Mouse (Mus musculus) embryo, embryonic 10 days (tissue): Measurements from ENCODE around the gene Nfat5.

ENCODE experiments used
- DNase-seq: peaks from one replicate; pipeline ENCODE4 v3.0.0-alpha.2; 2015; ENCODE audit warnings: low spot score

Nfat5 gene

GRCm38 (mm10) chr8:107292928-107293601 lies at the start of gene Nfat5:
TSS of gene Nfat5 (plus strand) at chr8:107293470.
- DNase-seq = peak; percentile 90

GRCm38 (mm10) chr8:107244218-107244617 lies 49.1 kb upstream of the Nfat5 start:
- no peak for DNase-seq

- no peak for DNase-seq
Measured at GRCm38 (mm10) chr8:107248456-107248855, 44.8 kb upstream of the Nfat5 start.

DNA sequence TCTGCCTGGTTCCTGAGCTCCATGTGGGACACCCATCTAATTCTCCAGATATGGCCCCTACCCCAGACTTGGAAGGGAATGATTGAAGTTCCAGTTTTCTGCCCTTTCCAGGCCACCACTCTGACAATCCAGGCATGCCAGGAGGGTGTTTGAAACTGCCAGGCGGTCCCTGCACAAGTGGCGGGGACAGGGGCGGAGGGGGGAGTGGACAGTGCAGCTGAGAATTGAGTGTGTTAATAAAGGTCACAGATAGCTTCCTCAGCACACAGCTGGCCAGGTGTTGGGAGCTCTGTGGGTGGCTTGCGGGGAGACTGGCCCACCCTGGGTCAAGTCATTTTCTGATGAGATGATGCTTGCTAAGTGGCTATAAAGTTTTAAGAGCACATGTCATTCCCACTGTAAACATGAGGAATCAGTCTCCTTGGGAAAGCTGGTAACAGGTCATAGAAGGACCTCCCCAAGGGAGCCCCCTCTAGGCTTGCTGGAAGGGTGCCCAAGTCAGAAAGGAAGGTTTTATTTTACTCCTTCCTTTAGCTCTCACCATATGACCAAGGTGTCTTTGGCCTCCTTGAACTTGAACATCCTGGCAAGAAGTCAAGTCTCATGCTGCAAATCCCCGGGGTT lies 41.7 kb upstream of the Nfat5 start:
- no peak for DNase-seq

DNA sequence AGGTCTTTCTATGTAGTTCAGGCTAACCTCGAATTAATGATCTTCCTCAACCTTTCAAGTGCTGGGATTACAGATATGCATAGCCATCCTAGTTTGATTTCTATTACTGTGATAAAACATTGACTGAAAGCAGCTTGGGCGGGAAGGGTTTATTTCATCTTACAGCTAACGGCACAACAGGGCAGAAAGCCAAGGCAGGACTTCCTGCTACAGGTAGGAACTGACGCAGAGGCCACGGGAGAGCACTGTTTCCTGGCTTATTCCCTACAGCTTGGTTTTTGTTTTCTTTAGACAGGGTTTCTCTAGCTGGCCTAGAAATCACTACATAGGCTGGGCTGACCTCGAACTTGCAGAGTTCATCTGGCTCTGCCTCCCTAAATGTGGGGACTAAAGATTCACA lies 40.1 kb upstream of the Nfat5 start:
- no peak for DNase-seq

DNA sequence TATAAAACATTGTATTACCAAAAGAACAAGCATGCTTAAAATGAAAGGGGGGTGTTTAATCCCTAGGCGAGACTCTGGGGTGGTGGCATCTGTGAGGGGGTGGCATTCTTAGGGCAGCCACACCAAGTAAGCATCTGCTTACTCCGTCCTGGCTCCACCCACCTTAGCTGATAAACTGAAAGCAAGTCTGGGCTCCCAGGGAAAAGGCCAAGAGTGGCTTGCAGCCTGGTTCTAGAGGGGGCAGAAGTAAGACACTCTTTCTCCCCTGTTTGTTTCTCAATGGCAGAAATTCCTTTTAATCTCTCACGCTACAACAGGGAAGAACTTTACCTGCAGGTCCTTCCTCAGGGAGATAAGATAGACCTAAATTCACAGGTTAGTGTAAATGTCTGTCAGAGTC lies 38.9 kb upstream of the Nfat5 start:
- no peak for DNase-seq

- DNase-seq = no peak
Measured at GRCm38 (mm10) chr8:107254951-107255457, 38.3 kb upstream of the Nfat5 start.

DNA sequence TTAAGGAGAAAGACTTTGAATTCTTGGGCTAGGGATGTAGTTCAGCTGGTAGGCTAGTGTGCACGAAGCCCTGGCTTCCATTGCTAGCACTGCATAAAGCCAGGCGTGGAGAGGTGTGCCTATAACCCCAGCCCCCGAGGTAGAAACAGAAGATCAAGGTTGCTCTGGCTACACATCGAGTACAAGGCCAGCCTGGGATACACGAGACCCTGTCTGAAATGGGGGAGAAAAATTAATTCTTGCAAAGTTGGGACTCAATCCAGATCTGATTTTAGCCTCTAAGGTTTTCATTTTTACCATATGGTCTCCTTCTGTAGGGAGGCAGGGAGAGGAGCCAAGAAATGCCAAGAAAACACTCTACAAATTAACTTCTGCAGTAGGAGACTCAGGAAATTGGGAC lies 36.0 kb upstream of the Nfat5 start:
- no peak for DNase-seq

DNA sequence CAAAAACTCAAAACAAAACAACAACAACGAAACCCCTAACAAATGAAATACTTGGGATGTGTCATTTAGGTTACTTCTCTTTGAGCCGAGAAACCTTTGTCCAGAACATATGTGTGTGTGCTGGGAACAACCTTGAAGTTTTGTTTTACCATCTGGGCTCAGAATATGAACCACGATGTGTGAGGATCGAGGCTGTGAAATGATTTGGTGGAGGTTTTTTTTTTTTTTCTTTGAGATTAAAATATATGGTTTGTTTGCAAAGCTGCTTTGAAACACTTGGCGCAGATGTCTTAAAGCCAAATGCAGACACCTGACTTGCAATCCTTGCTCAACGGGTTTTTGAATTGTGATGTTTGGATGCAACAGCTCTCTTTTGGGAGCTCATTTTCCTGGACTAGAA lies 33.1 kb upstream of the Nfat5 start:
- DNase-seq = no peak

- DNase-seq = no peak
Measured at GRCm38 (mm10) chr8:107261172-107261571, 32.1 kb upstream of the Nfat5 start.

DNA sequence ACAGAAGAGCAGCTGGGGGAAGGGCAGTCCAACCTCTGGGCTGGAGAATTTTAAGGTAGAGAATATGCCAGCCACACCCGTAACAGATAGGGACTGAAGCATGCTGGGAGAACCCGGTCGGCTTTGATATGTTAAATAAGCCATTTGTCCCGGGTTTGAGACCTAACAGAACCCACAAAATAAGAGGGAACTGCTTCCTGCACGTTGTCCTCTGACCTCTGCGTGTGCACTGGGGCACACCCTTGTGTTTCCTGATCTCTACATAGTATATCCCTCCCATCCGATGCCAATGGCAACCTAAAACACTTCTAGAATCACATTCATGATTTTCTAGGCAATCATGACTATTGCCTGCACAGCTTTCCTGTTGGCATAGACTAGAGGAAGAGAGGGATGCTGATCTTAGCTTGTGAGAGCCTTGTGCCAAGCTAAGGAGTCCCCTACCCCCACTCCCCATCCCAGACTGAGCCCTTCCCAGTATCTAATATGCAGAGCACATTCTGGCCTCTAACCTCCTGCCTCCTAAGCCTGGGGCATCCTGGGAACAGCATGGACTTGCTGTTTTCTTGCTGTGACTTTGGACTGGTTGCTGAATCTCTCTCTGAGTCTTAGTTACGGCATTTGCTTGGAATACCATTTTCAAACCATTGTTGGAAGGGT lies 31.1 kb upstream of the Nfat5 start:
- DNase-seq = no peak

- peak; percentile 63 for DNase-seq
Measured at GRCm38 (mm10) chr8:107265811-107266210, 27.5 kb upstream of the Nfat5 start.

DNA sequence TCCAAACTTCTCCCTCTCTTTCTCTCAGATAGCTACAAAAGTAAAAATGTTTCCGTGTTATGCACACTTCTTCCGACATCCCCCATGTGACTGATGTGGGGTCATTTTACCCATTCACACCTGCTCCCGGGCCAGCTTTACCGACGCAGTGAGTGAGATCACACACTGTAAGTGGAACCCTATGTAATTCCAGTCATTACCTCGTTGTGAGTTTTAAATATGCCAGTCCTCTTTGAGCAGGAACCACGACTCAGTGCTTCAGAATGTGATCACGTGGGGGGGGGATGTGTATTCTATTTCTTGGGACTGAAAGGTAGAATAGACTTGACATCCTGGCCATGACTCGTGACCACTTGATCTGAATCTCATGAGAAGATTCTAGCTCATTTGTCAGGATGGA lies 24.8 kb upstream of the Nfat5 start:
- DNase-seq = no peak

DNA sequence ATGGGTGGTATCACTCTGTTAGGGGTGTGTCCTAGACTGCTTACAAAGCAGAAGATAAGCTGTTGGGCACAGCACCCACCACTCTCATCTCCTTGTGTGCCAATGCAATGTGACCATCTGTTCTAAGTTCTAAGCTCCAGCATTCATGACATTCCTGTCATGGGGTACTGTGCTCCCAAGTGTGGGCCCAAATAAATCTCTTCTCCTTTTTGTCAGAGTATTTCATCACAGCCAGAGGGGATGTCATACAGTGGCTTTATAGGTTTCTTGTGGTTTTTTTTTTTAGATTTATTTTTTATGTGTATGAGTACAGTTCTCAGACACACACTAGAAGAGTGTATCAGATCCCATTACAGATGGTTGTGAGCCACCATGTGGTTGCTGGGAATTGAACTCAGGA lies 24.1 kb upstream of the Nfat5 start:
- no peak for DNase-seq

DNA sequence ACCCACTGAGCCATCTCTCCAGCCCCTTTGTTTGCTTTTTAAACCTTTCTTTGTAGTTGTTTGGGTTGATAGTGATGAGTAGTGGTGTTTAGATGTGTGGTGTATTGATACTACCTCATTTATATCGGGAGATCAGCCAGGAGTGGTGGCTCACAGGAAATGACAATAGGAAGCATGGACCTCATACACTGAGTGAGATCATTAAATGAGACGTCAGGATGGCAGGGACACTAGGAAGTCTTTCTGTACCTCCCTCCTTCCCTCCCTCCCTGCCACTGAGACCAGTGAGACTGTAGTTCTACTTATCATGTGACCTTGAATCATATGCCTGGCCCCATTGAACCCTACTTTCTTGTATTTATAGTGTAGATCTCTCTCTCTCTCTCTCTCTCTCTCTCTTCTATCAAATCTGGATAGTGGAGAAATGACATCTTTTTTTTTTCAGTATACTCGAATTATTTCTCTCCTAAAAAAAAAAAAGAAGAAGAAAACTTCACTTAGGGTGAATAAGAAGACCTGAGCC lies 23.6 kb upstream of the Nfat5 start:
- DNase-seq = no peak

DNA sequence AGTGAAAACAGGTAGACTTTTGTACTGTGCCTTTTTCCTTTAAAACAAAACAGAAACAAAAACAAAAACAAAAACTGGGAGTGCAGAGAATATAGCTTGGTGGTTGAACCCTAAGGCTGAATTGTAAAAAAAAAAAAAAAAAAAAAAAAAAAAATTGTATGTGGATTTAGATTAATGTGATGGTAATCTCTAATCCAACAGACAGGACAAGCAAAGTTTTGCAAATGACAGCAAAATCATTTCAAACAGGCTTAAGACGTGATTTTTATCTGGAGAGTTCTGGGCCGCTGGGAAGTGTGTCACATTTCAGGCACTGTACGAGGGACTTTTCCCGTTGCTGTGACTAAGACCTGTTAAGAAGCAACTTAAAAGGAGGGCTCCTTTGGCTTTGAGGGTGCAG lies 23.0 kb upstream of the Nfat5 start:
- no peak for DNase-seq

- peak; percentile 15 for DNase-seq
Measured at GRCm38 (mm10) chr8:107270751-107271150, 22.5 kb upstream of the Nfat5 start.

GRCm38 (mm10) chr8:107277323-107277883 lies 15.9 kb upstream of the Nfat5 start:
- DNase-seq = no peak

DNA sequence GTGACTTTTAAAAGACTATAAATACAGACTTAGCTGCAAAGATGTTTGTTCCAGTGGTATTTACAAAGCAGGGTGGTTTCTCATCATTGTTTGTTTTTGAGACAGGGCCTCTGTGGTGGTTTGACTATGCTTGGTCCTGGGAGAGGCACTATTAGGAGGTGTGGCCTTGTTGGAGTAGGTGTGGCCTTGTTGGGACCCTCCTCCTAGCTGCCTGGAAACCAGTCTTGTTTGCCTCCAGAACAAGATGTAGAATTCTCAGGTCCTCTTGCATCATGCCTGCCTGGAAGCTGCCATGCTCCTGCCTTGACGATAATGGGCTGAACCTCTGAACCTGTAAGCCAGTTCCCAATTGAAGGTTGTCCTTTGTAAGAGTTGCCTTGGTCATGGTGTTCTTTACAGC lies 14.7 kb upstream of the Nfat5 start:
- no peak for DNase-seq

DNA sequence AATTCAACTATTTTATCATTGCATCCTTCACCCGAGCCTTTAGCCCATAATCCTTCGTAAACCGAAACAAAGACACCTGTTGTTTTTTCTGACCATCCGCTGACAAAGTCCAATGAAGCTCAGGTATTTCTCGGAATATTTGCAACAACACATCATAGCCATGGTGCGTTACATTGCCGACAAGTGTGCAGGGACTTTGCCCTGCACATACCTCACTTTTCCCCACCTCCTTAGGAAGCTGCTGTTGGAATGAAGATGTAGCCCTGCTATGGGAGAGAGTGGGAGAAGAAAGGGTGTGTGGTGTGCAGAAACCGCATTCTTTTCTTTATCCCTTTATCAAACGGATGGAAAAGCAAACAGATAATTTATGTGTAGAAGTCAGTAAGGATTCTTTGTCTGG lies 6.6 kb upstream of the Nfat5 start:
- DNase-seq = no peak

GRCm38 (mm10) chr8:107287522-107287921 lies 5.7 kb upstream of the Nfat5 start:
- no peak for DNase-seq

GRCm38 (mm10) chr8:107291171-107291601 lies 2.1 kb upstream of the Nfat5 start:
- no peak for DNase-seq
